Mouse (Mus musculus) ES-E14 (cell line): ENCODE measurements around the gene Ms4a4a. TPM values are rescaled to one million over a fixed set of nuclear protein-coding genes. Genes with fewer than 3 reads are reported as not detected.

Experiments used
- DNase-seq: peaks from one replicate; pipeline ENCODE4 v3.0.0-alpha.2; 2013; ENCODE audit warnings: low read depth, low spot score
- H3K27ac ChIP-seq: 2 replicates; pipeline ENCODE4 v1.5.1; 2012; ENCODE audit warnings: low read depth, mild to moderate bottlenecking, low read length, moderate library complexity, mixed read lengths; ENCODE audit not compliant: poor library complexity, insufficient read depth, severe bottlenecking
- H3K36me3 ChIP-seq: 2 replicates; pipeline ENCODE4 v1.6.1; 2012; ENCODE audit warnings: mild to moderate bottlenecking, low read length, moderate library complexity, mixed read lengths; ENCODE audit not compliant: control insufficient read depth, poor library complexity, insufficient read depth, severe bottlenecking
- H3K4me1 ChIP-seq, 2 experiments: fragments of 150-350 bp in 1 of 2; sonication (generic) in 1 of 2; 2 replicates each; pipeline ENCODE4 v1.6.1; 2012; ENCODE audit warnings: low read length in 2 of 2, mild to moderate bottlenecking in 1 of 2, mixed read lengths in 1 of 2; ENCODE audit not compliant: control insufficient read depth in 2 of 2, insufficient read depth in 2 of 2, poor library complexity in 1 of 2
- H3K4me3 ChIP-seq, 2 experiments: fragments of 150-350 bp in 1 of 2; sonication (generic) in 1 of 2; 2 replicates each; pipeline ENCODE4 v1.5.1; 2012; ENCODE audit warnings: low read length in 2 of 2, low read depth in 1 of 2, mild to moderate bottlenecking in 1 of 2, mixed read lengths in 1 of 2; ENCODE audit not compliant: insufficient read depth in 1 of 2, poor library complexity in 1 of 2, severe bottlenecking in 1 of 2
- H3K9ac ChIP-seq: 2 replicates; pipeline ENCODE4 v1.6.1; 2012; ENCODE audit warnings: low read depth, mild to moderate bottlenecking, low read length, mixed read lengths; ENCODE audit not compliant: poor library complexity, insufficient read depth, severe bottlenecking
- H3K9me3 ChIP-seq: fragments of 150-350 bp; sonication (generic); 2 replicates; pipeline ENCODE4 v1.6.1; 2012; ENCODE audit warnings: low read depth, mild to moderate bottlenecking, low read length; ENCODE audit not compliant: control insufficient read depth, insufficient read depth
- CHD2 ChIP-seq: IDR thresholded peaks from 2 replicates; pipeline ENCODE4 v1.6.1; 2014; ENCODE audit warnings: mild to moderate bottlenecking, low read depth, low read length, inconsistent platforms
- HCFC1 ChIP-seq: IDR thresholded peaks from 2 replicates; pipeline ENCODE4 v1.6.1; 2012; ENCODE audit warnings: low read length, inconsistent platforms, borderline replicate concordance; ENCODE audit not compliant: insufficient read depth
- MAFK ChIP-seq: IDR thresholded peaks from 2 replicates; pipeline ENCODE4 v1.6.1; 2014; ENCODE audit warnings: mild to moderate bottlenecking, low read depth, low read length, inconsistent platforms; ENCODE audit not compliant: insufficient read depth
- ZC3H11A ChIP-seq: IDR thresholded peaks from 2 replicates; pipeline ENCODE4 v1.6.1; 2012; ENCODE audit warnings: low read depth, mild to moderate bottlenecking, inconsistent platforms, low read length, borderline replicate concordance
- ZNF384 ChIP-seq: IDR thresholded peaks from 2 replicates; pipeline ENCODE4 v1.6.1; 2012; ENCODE audit warnings: low read depth, low read length, inconsistent platforms
- in situ Hi-C, 2 experiments: fragments of 600-800 bp; cut with MboI; formaldehyde crosslinking; loops; one replicate each; pipeline ENCODE4 v1.15.1; 2025; ENCODE audit warnings: low sequenced_read_pairs in 2 of 2, inconsistent platforms in 1 of 2; ENCODE audit not compliant: unreplicated experiment in 2 of 2
- total RNA-seq: library from RNA; depleted of rRNA; stranded (reverse); fragments of 300-350 nt; gene quantifications from 2 replicates; pipeline ENCODE4 v1.2.3, GENCODE M21; 2012

Ms4a4a gene
- total RNA-seq, 1 experiment, result not detected

- H3K4me1 ChIP-seq, result no peaks in the 10 kb centered on the region
- H3K9me3 ChIP-seq, result no peaks in the 10 kb centered on the region
- H3K9ac ChIP-seq, result no peak overlapping the region
- H3K27ac ChIP-seq, result no peak overlapping the region
- in situ Hi-C loops, result no loop called here
- no peak for DNase-seq
- H3K36me3 ChIP-seq, result no peaks in the 10 kb centered on the region
- TF ChIP-seq MAFK (no peak), ZC3H11A (no peak), ZNF384 (no peak), CHD2 (no peak), HCFC1 (no peak)
- no peak overlapping the region for H3K4me3 ChIP-seq
Measured at GRCm38 (mm10) chr19:11371181-11371580, 4.1 kb upstream of the Ms4a4a start.

- no peak overlapping the region for H3K9ac ChIP-seq
- H3K4me3 ChIP-seq, result no peak overlapping the region
- in situ Hi-C loops, result no loop called here
- no peak overlapping the region for H3K27ac ChIP-seq
- DNase-seq, result no peak
- no peaks in the 10 kb centered on the region for H3K9me3 ChIP-seq
- no peaks in the 10 kb centered on the region for H3K4me1 ChIP-seq
- TF ChIP-seq ZC3H11A (no peak), HCFC1 (no peak), CHD2 (no peak), ZNF384 (no peak), MAFK (no peak)
- H3K36me3 ChIP-seq, result no peaks in the 10 kb centered on the region
Measured at GRCm38 (mm10) chr19:11376399-11376798, 1.1 kb downstream of the Ms4a4a start.

- TF ChIP-seq CHD2, result no peak
- TF ChIP-seq MAFK, result no peak
- TF ChIP-seq ZC3H11A, result no peak
- TF ChIP-seq ZNF384, result no peak
- no peak for TF ChIP-seq HCFC1
- Histone ChIP-seq H3K4me3 (no peak overlapping the region), H3K27ac (no peak overlapping the region), H3K9me3 (no peaks in the 10 kb centered on the region), H3K36me3 (no peaks in the 10 kb centered on the region), H3K9ac (no peak overlapping the region), H3K4me1 (no peaks in the 10 kb centered on the region)
- in situ Hi-C loops, result no loop called here
- no peak for DNase-seq
Measured at GRCm38 (mm10) chr19:11387109-11387508, 11.8 kb downstream of the Ms4a4a start.

- H3K4me3 ChIP-seq, result no peak overlapping the region
- H3K4me1 ChIP-seq, result no peaks in the 10 kb centered on the region
- H3K36me3 ChIP-seq, result no peaks in the 10 kb centered on the region
- TF ChIP-seq CHD2, result no peak
- no peak for TF ChIP-seq ZNF384
- TF ChIP-seq ZC3H11A, result no peak
- no peak for TF ChIP-seq MAFK
- no peak for TF ChIP-seq HCFC1
- DNase-seq, result no peak
- in situ Hi-C loops, result no loop called here
- no peak overlapping the region for H3K9ac ChIP-seq
- no peaks in the 10 kb centered on the region for H3K9me3 ChIP-seq
- no peak overlapping the region for H3K27ac ChIP-seq
Measured at GRCm38 (mm10) chr19:11387685-11388084, 12.4 kb downstream of the Ms4a4a start.

- in situ Hi-C loops, result no loop called here
Measured at GRCm38 (mm10) chr19:11388949-11389348, 13.6 kb downstream of the Ms4a4a start.

More at GRCm38 (mm10) chr19:11388949-11389348, 13.6 kb downstream of the Ms4a4a start:
- Histone ChIP-seq H3K9ac (no peak overlapping the region), H3K36me3 (no peaks in the 10 kb centered on the region), H3K4me1 (no peaks in the 10 kb centered on the region), H3K9me3 (no peaks in the 10 kb centered on the region), H3K27ac (no peak overlapping the region), H3K4me3 (no peak overlapping the region)
- TF ChIP-seq ZC3H11A (no peak), HCFC1 (no peak)
- no peak for DNase-seq
